14 mouse cellular contexts compared by ENCODE assay signal in genomic region chr7:34541906-34542305, GRCm38 (mm10).
DNase-seq lines count a peak whose midpoint lies in the region; ATAC-seq and TF ChIP-seq lines count a peak whose summit lies in the region.
"Had no signal": no experiment of that assay in that cellular context is flagged by ENCODE, and none has a peak within 500 bp of the region (broad histone marks: within the 10 kb centered on the region; RNA-seq: fewer than 3 reads in every experiment).

No protein-coding gene starts in this region.

- no peaks in the 10 kb centered on the region for H3K79me2 ChIP-seq in liver, adult 2 months (ENCODE audit: control insufficient read depth, insufficient read depth, low read length)

- ATAC-seq in forebrain, postnatal 0 days = no peak
- ATAC-seq in forebrain, embryonic 15.5 days (replicated peaks) = no peak
- ATAC-seq: activated CD4-positive, CD25-positive, alpha-beta regulatory T cell, adult 4 months; inflammation-experienced regulatory T-cells, adult 6 months had no signal

- H3K4me1 ChIP-seq in forebrain, postnatal 0 days (ENCODE audit: insufficient read depth) = no peaks in the 10 kb centered on the region
- H3K4me1 ChIP-seq in forebrain, embryonic 15.5 days = no peaks in the 10 kb centered on the region; the same call in 1 of the 2 replicates
- no peaks in the 10 kb centered on the region for H3K4me1 ChIP-seq in liver, adult 2 months (ENCODE audit: control insufficient read depth, insufficient read depth, low read length)
- H3K4me1 ChIP-seq in E14TG2a.4 (replicated peaks; ENCODE audit: low read depth, low read length) = peaks cover 80% of the 10 kb centered on the region
- H3K4me1 ChIP-seq in embryonic fibroblast, embryonic 13.5 days (ENCODE audit: control insufficient read depth, insufficient read depth, low read length) = no peaks in the 10 kb centered on the region
- H3K4me1 ChIP-seq: neural tube, embryonic 13.5 days had no signal

- no peak overlapping the region for H3K9ac ChIP-seq in forebrain, postnatal 0 days
- H3K9ac ChIP-seq in forebrain, embryonic 15.5 days (replicated peaks) = no peak overlapping the region
- no peak overlapping the region for H3K9ac ChIP-seq in liver, adult 2 months (ENCODE audit: low read depth, low read length)
- H3K9ac ChIP-seq: neural tube, embryonic 13.5 days had no signal

- H3K36me3 ChIP-seq in forebrain, postnatal 0 days (ENCODE audit: insufficient read depth) = no peaks in the 10 kb centered on the region
- H3K36me3 ChIP-seq in forebrain, embryonic 15.5 days = no peaks in the 10 kb centered on the region
- no peaks in the 10 kb centered on the region for H3K36me3 ChIP-seq in liver, adult 2 months (ENCODE audit: control insufficient read depth, insufficient read depth, low read length)
- H3K36me3 ChIP-seq in E14TG2a.4 (ENCODE audit: insufficient read depth, low read length) = peaks cover 19% of the 10 kb centered on the region
- H3K36me3 ChIP-seq: neural tube, embryonic 13.5 days had no signal

- TF ChIP-seq CTCF in forebrain, postnatal 0 days (IDR thresholded peaks at IDR 0.05; ENCODE audit: low read depth) = peak; percentile 20; the same call in 1 of the 2 replicates
- TF ChIP-seq CTCF in liver, adult 2 months (IDR thresholded peaks at IDR 0.05; ENCODE audit: low read depth, low read length) = peak; percentile 26; the same call in 1 of the 2 replicates
- peak; percentile 89 for TF ChIP-seq CTCF in E14TG2a.4 (conservative IDR thresholded peaks at IDR 0.05; ENCODE audit: low read length)
- TF ChIP-seq CTCF in embryonic fibroblast, embryonic 13.5 days (IDR thresholded peaks at IDR 0.05; ENCODE audit: borderline replicate concordance, insufficient read depth, low read length) = peak; percentile 15; the same call in 1 of the 2 replicates

- no peak overlapping the region for H3K4me2 ChIP-seq in forebrain, postnatal 0 days (ENCODE audit: low read depth)
- H3K4me2 ChIP-seq in forebrain, embryonic 15.5 days (replicated peaks) = no peak overlapping the region
- H3K4me2 ChIP-seq: neural tube, embryonic 13.5 days had no signal

- no peak for TF ChIP-seq POLR2A in liver, adult 2 months (IDR thresholded peaks at IDR 0.05; ENCODE audit: extremely low read depth, insufficient read depth, low read length)
- TF ChIP-seq POLR2A in embryonic fibroblast, embryonic 13.5 days (IDR thresholded peaks at IDR 0.05; ENCODE audit: low read depth, low read length) = no peak

- H3K4me3 ChIP-seq in forebrain, postnatal 0 days (ENCODE audit: low read depth, low read length) = no peak overlapping the region
- no peak overlapping the region for H3K4me3 ChIP-seq in forebrain, embryonic 15.5 days
- H3K4me3 ChIP-seq in liver, adult 2 months (ENCODE audit: insufficient read depth, low read depth, low read length) = no peak overlapping the region
- no peak overlapping the region for H3K4me3 ChIP-seq in E14TG2a.4 (replicated peaks; ENCODE audit: low read length)
- H3K4me3 ChIP-seq in embryonic fibroblast, embryonic 13.5 days (ENCODE audit: insufficient read depth, low read length) = no peak overlapping the region
- H3K4me3 ChIP-seq: neural tube, embryonic 13.5 days had no signal

- DNase-seq in forebrain, postnatal 0 days = no peak
- DNase-seq in liver, adult 2 months (ENCODE audit: extremely low read depth, low read depth, low spot score) = no peak
- no peak for DNase-seq in liver
- DNase-seq in layer of hippocampus, adult 18-20 months (ENCODE audit: low spot score in 2 of 2) = no peak
- DNase-seq in cerebellum, adult 11-12 months = no peak
- DNase-seq: gastrocnemius, postnatal 25 days; lung, postnatal 14 days; midbrain, embryonic 14.5 days had no signal

- no peaks in the 10 kb centered on the region for H3K9me3 ChIP-seq in forebrain, postnatal 0 days (ENCODE audit: low read length)
- H3K9me3 ChIP-seq in forebrain, embryonic 15.5 days = no peaks in the 10 kb centered on the region
- no peaks in the 10 kb centered on the region for H3K9me3 ChIP-seq in E14TG2a.4 (ENCODE audit: low read length)

- 87% methylated on average over 4 of the region's 4 CpGs for WGBS in forebrain, postnatal 0 days
- 82% methylated on average over 4 of the region's 4 CpGs for WGBS in forebrain, embryonic 15.5 days
- 72% methylated on average over 4 of the region's 4 CpGs for WGBS in liver, adult 2 months

- no peak overlapping the region for H3K27ac ChIP-seq in forebrain, postnatal 0 days (ENCODE audit: low read depth, low read length)
- no peak overlapping the region for H3K27ac ChIP-seq in forebrain, embryonic 15.5 days (replicated peaks)
- H3K27ac ChIP-seq in liver, adult 2 months (replicated peaks; ENCODE audit: insufficient read depth, low read depth, low read length) = no peak overlapping the region
- H3K27ac ChIP-seq in embryonic fibroblast, embryonic 13.5 days (ENCODE audit: insufficient read depth, low read length) = no peak overlapping the region
- H3K27ac ChIP-seq: neural tube, embryonic 13.5 days had no signal

- H3K27me3 ChIP-seq in forebrain, postnatal 0 days (ENCODE audit: insufficient read depth, low read length) = no peaks in the 10 kb centered on the region
- H3K27me3 ChIP-seq in forebrain, embryonic 15.5 days = no peaks in the 10 kb centered on the region
- H3K27me3 ChIP-seq in liver, adult 2 months (ENCODE audit: control insufficient read depth, insufficient read depth, low read length) = no peaks in the 10 kb centered on the region
- no peaks in the 10 kb centered on the region for H3K27me3 ChIP-seq in E14TG2a.4 (ENCODE audit: insufficient read depth, low read length)
- H3K27me3 ChIP-seq: neural tube, embryonic 13.5 days had no signal

Comparison
In these comparisons a context has a peak if more than half of its experiments do, and no peak if none do; other contexts are left out.
1. CTCF ChIP-seq: peak in every context shown above with its lines; median percentile 89 in E14TG2a.4; 26 in liver, adult 2 months; 20 in forebrain, postnatal 0 days; 15 in embryonic fibroblast, embryonic 13.5 days.